Mouse (Mus musculus) kidney, embryonic 14.5 days (tissue): Measurements from ENCODE around the gene Olfr56. TPM values are rescaled to one million over a fixed set of nuclear protein-coding genes. Genes with fewer than 3 reads are reported as not detected.

Experiments
- ATAC-seq: fragments of 200-750 bp; cut with Nextera tagmentation; 2 replicates; pipeline ENCODE4 v1.8.0; 2017; ENCODE audit warnings: moderate number of reproducible peaks, mild to moderate bottlenecking, moderate TSS enrichment, moderate library complexity; ENCODE audit not compliant: low FRiP score, low TSS enrichment
- H3K27ac ChIP-seq: fragments of 300-500 bp; sonication (generic); 2 replicates; pipeline ENCODE4 v1.5.1; 2014; ENCODE audit warnings: low read depth, mild to moderate bottlenecking, low read length, moderate library complexity, mixed read lengths
- H3K27me3 ChIP-seq: fragments of 300-500 bp; sonication (generic); 2 replicates; pipeline ENCODE4 v1.6.1; 2014; ENCODE audit warnings: mild to moderate bottlenecking, low read length; ENCODE audit not compliant: control insufficient read depth, insufficient read depth
- H3K36me3 ChIP-seq: fragments of 300-500 bp; sonication (generic); 2 replicates; pipeline ENCODE4 v1.6.1; 2014; ENCODE audit warnings: low read length, mixed read lengths; ENCODE audit not compliant: control insufficient read depth, insufficient read depth
- H3K4me1 ChIP-seq: fragments of 300-500 bp; sonication (generic); 2 replicates; pipeline ENCODE4 v1.6.1; 2014; ENCODE audit warnings: low read length, mixed read lengths; ENCODE audit not compliant: control insufficient read depth, insufficient read depth
- H3K4me2 ChIP-seq: fragments of 300-500 bp; sonication (generic); replicated peaks from 2 replicates; pipeline ENCODE4 v1.6.1; 2014; ENCODE audit warnings: low read depth, mild to moderate bottlenecking, low read length
- H3K4me3 ChIP-seq: fragments of 300-500 bp; sonication (generic); 2 replicates; pipeline ENCODE4 v1.5.1; 2014; ENCODE audit warnings: mild to moderate bottlenecking, low read length
- H3K9ac ChIP-seq: fragments of 300-500 bp; sonication (generic); 2 replicates; pipeline ENCODE4 v1.6.1; 2014; ENCODE audit warnings: low read depth, mild to moderate bottlenecking, low read length, moderate library complexity
- H3K9me3 ChIP-seq: fragments of 300-500 bp; sonication (generic); 2 replicates; pipeline ENCODE4 v1.6.1; 2016; ENCODE audit warnings: low read length; ENCODE audit not compliant: control insufficient read depth
- WGBS: fragments of 180-500 bp; shearing (Covaris S2); extraction: QIAGEN DNeasy Blood & Tissue Kit; methylation state at CpG from one replicate; pipeline ENCODE4 v1.1.7; 2014; 5-methylcytosine and 5-hydroxymethylcytosine counted together
- polyA plus RNA-seq: library from polyadenylated mRNA; unstranded; fragments of >200 nt; fragmentation: Nextera tagmentation; extraction: Ambion mirVana; gene quantifications from 2 replicates; pipeline ENCODE4 v1.2.1, GENCODE M21; 2014

Olfr56 gene
- polyA plus RNA-seq, 1 experiment from 2014 or later = not detected

DNA sequence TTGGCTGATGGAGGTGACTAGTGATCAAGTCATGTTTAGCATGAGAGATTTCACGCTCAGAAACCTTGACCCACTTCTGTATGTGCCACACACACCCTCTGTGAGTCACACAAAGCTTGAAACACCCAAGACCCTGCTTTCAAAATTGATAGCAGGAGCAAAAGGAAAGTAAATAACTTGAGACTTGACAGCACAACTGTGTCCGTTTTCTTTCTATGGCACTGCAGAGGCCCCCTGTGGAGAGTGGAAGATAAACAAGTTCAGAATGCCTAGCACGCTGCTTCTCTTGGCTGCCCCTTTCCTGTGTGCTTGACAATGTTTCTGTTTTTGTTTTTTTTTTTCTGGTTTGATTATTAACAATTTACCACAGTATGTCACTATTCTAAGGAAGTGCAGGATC lies 106.2 kb downstream of the Olfr56 start:
- no peak overlapping the region for H3K9ac ChIP-seq
- H3K27me3 ChIP-seq = no peaks in the 10 kb centered on the region
- H3K27ac ChIP-seq = no peak overlapping the region
- 0 out of 2 replicates have a peak, but pooled peaks cover 3% of the 10 kb centered on the region for H3K4me1 ChIP-seq
- no peak overlapping the region for H3K4me2 ChIP-seq
- H3K36me3 ChIP-seq = no peaks in the 10 kb centered on the region
- ATAC-seq = no peak
- no peak overlapping the region for H3K4me3 ChIP-seq
- 42% methylated on average over 3 of the region's 3 CpGs for WGBS
- no peaks in the 10 kb centered on the region for H3K9me3 ChIP-seq

DNA sequence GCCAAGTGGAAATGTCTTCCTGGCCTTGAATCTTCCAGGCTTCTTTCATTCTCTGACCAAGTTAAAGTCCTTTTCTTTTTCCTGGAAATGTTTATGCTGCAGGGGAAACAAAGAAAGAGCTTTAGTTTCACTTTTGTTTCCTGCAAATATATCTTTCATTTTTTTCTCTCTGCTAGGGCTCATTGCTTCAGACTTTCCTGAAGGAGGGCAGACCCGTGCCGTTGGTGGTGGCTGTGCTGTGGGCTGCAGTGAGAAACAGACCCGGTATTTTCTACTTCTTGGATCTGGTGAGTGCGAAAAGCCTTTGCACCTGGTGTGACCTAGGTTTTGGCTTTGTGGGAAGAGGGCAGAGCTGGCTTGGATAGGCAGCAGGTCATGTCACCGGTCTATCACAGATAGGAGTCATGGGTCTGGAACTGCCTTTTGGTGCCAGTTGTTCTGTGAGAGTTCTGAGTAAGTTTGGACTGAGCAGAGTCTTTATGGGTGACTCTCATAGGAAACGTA lies 108.2 kb downstream of the Olfr56 start:
- no peak overlapping the region for H3K9ac ChIP-seq
- 81% methylated on average over 6 of the region's 6 CpGs for WGBS
- no peaks in the 10 kb centered on the region for H3K27me3 ChIP-seq
- no peak for ATAC-seq
- no peak overlapping the region for H3K4me3 ChIP-seq
- no peak overlapping the region for H3K4me2 ChIP-seq
- no peaks in the 10 kb centered on the region for H3K36me3 ChIP-seq
- 0 out of 2 replicates have a peak, but pooled peaks cover 3% of the 10 kb centered on the region for H3K4me1 ChIP-seq
- no peaks in the 10 kb centered on the region for H3K9me3 ChIP-seq
- no peak overlapping the region for H3K27ac ChIP-seq

DNA sequence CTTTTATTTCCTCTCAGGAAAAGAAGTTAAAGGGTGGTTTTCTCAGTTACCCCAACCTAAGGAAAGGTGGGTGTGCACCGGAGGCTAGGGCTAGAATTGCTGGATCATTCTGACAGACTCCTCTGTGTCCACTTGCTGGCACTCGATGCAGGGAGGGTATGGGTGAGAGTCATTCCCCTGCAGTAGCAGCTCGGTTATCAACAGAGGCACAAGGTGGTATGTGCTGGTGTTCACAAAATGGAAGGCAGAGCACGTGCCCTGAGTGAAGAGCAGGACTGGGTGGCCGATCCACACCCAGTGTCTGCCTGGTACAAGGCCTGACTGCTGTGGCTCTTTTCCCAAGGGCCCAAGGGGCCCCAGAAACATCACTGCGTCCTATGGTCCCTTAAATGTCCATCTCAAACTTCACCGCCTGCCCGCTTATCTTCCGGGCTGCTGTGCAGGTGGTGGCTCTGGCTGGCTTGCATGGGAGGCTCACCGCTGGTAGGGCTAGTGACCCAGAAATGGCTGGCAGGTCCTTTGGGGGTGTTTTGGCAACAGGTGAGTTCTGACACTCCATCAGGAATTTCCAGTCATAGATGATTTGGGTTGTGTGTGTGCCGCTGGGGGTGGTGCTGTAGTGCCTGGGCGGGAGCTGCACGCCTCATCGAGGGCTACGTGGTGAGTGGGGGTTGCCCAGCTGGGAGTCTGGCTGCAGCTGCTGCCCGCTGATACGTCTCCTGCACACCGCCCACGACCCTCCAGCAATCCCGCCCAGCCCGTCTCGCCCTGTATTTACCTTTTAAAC lies 109.3 kb downstream of the Olfr56 start:
- 46% methylated on average over 22 of the region's 22 CpGs for WGBS
- Histone ChIP-seq H3K4me2 (peak overlapping the region; percentile 9; the same call in 1 of the 2 replicates), H3K9me3 (no peaks in the 10 kb centered on the region), H3K36me3 (no peaks in the 10 kb centered on the region), H3K4me1 (0 out of 2 replicates have a peak, but pooled peaks cover 3% of the 10 kb centered on the region), H3K27ac (no peak overlapping the region), H3K4me3 (0 out of 2 replicates have a peak overlapping the region, but pooled peaks have one; percentile 3), H3K9ac (no peak overlapping the region), H3K27me3 (no peaks in the 10 kb centered on the region)
- ATAC-seq = peak; percentile 86

DNA sequence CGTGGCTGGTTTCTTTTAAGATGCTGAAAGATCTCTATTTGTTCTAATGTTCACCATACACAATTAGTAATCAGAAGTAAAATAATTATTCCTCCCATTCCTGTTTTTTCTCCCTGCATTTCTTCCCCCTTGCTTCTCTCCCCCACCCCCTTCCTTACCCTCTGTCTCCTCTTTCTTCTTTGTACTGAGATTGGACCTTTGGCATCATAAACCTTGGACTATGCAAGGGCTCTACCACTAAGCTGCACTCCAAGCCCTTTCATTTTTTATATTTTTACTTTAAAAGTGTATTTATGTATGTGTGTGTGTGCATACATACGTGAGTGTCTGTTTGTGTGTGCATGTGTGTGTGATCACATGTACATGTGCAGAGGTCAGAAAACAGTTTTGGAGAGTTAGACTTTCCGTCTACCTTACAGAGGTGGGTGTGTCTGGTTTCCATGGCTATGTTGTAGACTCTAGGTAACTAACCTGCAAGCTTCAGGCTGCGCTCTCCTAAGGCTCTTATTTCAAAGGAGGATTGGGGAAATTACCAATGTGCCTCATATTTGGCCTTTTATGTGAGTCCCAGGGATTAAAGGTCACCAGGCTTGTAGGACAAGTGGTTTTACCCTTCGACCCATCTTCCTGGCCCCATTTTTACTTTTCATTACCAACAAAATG lies 110.4 kb downstream of the Olfr56 start:
- 0 out of 2 replicates have a peak, but pooled peaks cover 3% of the 10 kb centered on the region for H3K4me1 ChIP-seq
- WGBS = 85% methylated on average over 5 of the region's 5 CpGs
- H3K9me3 ChIP-seq = no peaks in the 10 kb centered on the region
- ATAC-seq = no peak
- H3K27me3 ChIP-seq = no peaks in the 10 kb centered on the region
- H3K36me3 ChIP-seq = no peaks in the 10 kb centered on the region
- H3K9ac ChIP-seq = no peak overlapping the region
- no peak overlapping the region for H3K27ac ChIP-seq
- H3K4me3 ChIP-seq = no peak overlapping the region
- H3K4me2 ChIP-seq = no peak overlapping the region

DNA sequence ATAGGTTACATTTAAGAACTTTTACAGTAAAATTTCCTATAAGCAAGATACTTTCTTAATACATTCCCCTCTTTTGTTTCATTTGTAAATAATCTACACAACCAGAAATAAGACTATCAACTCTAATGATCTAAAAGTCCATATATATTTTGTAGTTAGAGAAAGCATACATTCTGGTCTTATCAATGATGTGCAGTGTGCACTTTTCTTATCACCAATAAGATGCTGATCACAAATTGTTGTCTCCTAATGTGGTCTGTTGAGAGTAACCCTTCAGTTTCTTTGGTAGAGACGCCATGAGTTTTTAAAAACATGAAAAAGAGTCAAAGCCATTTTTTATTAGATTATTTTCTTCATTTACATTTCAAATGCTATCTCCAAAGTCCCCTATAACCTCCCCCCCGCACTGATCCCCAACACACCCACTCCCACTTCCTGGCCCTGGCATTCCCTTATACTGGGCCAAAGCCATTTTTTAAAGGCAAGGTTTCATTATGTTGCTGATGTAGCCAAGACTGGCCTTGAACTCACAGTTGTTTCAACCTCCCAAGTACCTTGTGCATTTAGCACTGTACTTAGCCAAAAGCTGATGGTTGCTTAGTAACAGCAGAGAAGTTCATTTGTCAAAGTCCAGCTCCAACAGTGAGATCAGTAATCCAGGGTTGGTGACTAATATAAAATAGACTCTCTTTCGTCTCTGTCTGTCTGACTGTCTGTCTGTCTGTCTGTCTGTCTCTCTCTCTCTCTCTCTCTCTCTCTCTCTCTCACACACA lies 111.2 kb downstream of the Olfr56 start:
- Histone ChIP-seq H3K9me3 (no peaks in the 10 kb centered on the region), H3K27me3 (no peaks in the 10 kb centered on the region), H3K27ac (no peak overlapping the region), H3K4me1 (0 out of 2 replicates have a peak, but pooled peaks cover 3% of the 10 kb centered on the region), H3K36me3 (no peaks in the 10 kb centered on the region), H3K4me2 (no peak overlapping the region), H3K4me3 (no peak overlapping the region), H3K9ac (no peak overlapping the region)
- WGBS = 90% methylated on average over 3 of the region's 3 CpGs
- ATAC-seq = no peak

DNA sequence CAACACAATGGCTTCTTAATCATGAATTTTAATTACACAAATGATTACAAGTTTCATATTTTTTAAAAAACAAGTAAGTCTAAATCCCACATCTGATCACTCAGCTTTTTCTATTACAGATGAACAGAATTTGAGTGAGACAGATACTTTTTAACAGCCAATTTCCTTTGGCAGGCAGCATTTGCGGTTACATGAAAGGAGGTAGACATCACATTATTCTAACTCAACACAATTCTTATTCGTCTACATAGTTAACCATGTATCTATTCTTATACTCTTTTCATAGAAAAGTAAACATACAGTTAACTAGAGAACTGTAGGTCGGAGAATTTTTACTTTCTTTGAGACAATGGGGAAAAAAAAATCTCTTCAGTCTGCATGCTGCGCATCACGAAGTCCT lies 111.9 kb downstream of the Olfr56 start:
- H3K9me3 ChIP-seq = no peaks in the 10 kb centered on the region
- H3K4me1 ChIP-seq = 0 out of 2 replicates have a peak, but pooled peaks cover 3% of the 10 kb centered on the region
- 90% methylated on average over 5 of the region's 5 CpGs for WGBS
- no peak overlapping the region for H3K4me2 ChIP-seq
- H3K27me3 ChIP-seq = no peaks in the 10 kb centered on the region
- H3K4me3 ChIP-seq = no peak overlapping the region
- H3K9ac ChIP-seq = no peak overlapping the region
- ATAC-seq = no peak
- no peak overlapping the region for H3K27ac ChIP-seq
- no peaks in the 10 kb centered on the region for H3K36me3 ChIP-seq

DNA sequence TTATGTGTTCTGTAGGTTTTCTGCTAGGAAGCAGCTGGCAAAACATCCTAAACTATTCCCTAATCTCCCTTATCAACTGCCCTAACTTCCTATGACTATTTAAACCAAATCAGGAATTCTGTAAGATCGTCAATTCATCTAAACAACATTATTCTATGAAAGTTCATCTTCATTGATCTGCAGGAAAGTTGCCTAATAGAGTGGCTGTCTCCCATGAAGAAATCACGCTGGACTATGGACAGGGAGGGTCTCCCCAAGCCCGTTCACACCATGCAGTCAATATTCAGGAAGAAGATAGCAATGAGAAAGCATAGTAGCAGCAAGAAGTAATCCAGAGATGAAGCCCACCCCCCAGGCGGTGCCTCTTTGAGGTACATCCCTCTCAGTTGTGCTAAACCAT lies 112.5 kb downstream of the Olfr56 start:
- Histone ChIP-seq H3K4me2 (no peak overlapping the region), H3K9ac (no peak overlapping the region)
- WGBS = 74% methylated on average over 4 of the region's 4 CpGs

DNA sequence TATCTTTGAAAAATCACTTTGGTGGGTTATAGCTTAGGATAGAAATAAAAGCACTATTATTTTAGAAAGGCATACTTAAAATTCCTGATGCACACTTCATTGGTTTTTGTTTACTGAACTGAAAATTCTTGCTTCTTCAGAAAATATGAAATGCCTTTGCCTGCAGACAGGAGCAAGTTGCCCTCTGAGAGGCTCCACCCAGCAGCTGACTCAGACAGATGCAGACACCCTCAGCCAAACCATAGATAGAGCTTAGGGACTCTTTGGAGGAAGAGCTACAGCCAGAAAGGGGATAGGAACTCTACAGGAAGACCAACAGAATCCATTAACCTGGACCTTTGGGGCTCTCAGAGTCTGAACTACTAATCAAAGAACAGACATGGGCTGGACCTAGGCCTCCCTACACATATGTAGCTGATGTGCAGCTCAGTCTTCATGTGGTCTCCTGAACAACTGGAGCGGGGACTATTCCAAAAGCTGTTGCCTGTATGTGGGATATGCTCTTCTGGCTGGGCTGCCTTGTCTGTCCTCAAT lies 113.4 kb downstream of the Olfr56 start:
- H3K4me3 ChIP-seq = no peak overlapping the region
- ATAC-seq = no peak
- H3K9me3 ChIP-seq = no peaks in the 10 kb centered on the region
- no peak overlapping the region for H3K9ac ChIP-seq
- WGBS = 87% methylated on average over 1 of the region's 1 CpGs
- H3K27ac ChIP-seq = no peak overlapping the region
- H3K27me3 ChIP-seq = no peaks in the 10 kb centered on the region
- no peak overlapping the region for H3K4me2 ChIP-seq
- H3K36me3 ChIP-seq = no peaks in the 10 kb centered on the region
- H3K4me1 ChIP-seq = 0 out of 2 replicates have a peak, but pooled peaks cover 3% of the 10 kb centered on the region

More for the DNA sequence above, 112.5 kb downstream of the Olfr56 start:
- Histone ChIP-seq H3K36me3 (no peaks in the 10 kb centered on the region), H3K9me3 (no peaks in the 10 kb centered on the region), H3K4me3 (no peak overlapping the region), H3K4me1 (0 out of 2 replicates have a peak, but pooled peaks cover 3% of the 10 kb centered on the region), H3K27ac (no peak overlapping the region), H3K27me3 (no peaks in the 10 kb centered on the region)
- no peak for ATAC-seq
